Mouse (Mus musculus): ENCODE measurements around the gene Ubxn2a.
"Not testable (repeated sequence)": the region's sequence is repeated elsewhere in the genome, so short reads cannot be mapped to it uniquely, and the experiment has no call there.

The Ubxn2a gene

DNA sequence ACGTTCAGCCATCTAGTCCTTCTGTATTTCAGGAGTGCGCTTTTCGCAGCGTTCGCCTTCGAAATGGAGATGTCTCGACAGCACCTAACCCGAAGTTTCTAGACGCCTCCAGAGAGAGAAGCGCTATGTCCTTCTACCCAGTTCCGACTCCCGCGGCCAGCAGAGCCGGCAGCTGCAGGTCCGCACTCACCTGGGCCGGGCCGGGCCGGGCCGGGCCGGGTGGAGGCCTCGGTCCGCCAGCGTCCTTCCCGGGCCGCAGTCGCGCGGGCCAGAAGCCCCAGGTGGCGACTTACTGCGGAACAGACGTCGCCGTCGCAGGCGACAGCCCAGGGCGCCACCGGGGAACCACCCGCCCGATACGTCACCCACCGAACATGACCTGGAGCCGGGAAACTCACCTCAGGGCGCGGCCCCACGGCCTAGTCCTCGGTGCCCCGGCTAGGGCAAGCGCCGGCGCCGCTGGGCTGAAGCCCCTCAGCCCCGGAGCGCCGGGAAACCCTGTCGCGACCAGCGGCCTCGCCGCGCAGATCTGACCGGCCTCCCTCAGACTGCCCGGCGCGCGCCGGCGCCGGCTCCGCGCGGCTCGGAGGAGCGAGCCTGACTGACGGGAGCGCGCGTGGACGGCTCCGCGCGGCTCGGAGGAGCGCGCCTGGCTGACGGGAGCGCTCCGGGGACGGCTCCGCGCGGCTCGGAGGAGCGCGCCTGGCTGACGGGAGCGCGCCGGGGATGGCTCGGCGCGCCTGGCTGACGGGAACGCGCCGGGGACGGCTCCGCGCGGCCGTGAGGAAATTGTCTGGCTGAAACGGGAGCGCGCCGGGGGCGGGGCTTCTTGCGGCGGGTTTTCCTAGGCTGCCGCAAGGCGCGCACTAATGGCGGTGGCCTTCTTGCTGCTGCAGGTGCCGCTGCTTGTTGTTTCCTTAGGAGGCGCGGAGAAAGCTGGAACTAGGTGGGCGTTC is at the start of gene Ubxn2a:
Ubxn2a (minus strand) TSS at position 755 of the 956 bp plus-strand sequence.
- peak; percentile 98 for DNase-seq (ENCODE audit: low read depth)

DNA sequence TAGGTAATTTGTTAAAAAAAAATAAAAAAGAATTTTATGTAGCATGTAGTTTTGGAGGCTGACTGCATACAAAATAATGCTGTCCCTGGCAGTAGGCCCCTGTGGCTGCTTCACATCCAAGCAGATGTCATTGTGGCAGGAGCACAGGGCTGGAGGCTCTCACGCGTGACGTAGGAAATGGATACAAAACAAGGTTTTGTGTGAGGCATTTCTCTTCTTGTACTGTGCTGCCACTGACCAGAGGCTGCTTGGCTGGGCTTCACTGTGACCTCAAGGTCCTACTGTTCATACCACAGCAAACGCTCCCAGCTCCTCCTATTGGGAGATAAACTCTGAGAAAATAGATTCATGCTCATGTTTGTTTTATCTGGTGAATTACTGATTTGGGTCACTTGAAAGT is 45.7 kb upstream of the Ubxn2a start:
- no peak for DNase-seq (ENCODE audit: low read depth)

DNA sequence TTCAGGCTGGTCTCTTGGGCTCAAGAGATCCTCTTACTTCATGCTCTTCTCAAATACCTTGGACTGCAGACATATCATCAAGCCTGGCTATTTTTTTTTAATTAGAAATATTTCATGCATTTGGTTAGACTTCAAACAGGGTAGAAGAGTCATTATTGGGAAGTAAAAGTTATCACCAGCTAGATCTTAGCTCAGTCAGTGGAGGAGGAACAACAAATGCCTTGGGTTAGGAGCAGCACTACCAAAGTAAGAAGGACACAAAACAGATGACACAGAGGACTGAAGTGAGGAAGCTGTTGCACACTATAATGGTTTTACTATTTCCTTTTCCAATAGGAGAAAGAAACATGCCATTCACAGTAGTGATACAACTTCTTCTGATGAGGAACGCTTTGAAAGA is 44.8 kb upstream of the Ubxn2a start:
- DNase-seq (ENCODE audit: low read depth) = no peak

DNA sequence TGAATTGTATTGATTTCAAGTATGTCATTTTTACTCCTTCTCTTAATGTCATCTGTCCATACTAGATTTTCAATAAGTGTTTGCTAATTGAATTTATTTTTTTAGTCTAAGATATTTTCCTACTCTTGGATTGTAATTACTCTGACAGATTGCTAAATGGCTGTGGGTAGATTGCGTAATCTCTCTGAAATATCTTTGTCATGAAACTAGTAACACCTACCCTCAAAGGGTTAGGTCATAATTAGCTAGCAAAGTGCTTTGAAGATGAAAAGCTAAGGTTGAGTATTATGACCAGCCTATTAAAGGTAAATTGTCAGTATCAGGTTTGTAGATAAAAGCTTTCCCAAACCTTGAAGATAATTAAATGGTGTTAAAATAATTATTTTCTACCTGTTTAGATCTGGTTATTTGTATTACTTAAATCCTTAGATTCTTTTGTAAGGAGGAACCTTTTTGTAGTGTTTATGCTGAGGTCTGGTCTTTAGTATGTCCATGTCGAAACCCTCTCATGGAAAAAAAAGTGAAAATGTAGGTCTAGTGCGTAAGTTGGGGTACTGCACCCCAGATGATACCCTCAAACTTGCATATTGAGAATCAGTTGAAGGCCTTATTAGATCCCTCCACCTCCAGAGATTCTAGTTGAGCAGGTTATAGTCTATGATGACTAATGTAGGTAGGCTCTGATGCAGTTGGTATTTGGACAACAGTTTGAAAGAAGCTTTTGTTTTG is 23.5 kb upstream of the Ubxn2a start:
- no peak for DNase-seq (ENCODE audit: low read depth)

DNA sequence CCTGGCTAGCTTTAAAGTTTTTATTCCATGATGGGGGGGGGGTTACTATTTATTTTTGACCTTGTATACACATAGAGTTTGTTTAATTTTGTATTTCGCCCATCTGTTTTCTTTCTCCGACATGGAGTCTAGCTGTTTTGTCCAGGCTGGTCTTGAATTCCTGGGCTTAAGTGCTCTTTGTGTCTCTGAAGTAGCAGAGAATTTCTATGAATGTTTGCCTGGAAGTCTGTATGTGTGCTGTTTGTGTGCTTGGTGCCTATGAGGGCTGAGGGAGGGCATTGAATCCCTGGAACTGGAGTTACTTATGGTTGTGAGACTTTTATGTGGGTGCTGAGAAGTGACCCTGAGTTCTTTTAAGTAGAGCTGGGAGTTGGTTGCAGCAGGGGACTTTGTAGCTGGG is 20.7 kb upstream of the Ubxn2a start:
- no peak for DNase-seq (ENCODE audit: low read depth)

DNA sequence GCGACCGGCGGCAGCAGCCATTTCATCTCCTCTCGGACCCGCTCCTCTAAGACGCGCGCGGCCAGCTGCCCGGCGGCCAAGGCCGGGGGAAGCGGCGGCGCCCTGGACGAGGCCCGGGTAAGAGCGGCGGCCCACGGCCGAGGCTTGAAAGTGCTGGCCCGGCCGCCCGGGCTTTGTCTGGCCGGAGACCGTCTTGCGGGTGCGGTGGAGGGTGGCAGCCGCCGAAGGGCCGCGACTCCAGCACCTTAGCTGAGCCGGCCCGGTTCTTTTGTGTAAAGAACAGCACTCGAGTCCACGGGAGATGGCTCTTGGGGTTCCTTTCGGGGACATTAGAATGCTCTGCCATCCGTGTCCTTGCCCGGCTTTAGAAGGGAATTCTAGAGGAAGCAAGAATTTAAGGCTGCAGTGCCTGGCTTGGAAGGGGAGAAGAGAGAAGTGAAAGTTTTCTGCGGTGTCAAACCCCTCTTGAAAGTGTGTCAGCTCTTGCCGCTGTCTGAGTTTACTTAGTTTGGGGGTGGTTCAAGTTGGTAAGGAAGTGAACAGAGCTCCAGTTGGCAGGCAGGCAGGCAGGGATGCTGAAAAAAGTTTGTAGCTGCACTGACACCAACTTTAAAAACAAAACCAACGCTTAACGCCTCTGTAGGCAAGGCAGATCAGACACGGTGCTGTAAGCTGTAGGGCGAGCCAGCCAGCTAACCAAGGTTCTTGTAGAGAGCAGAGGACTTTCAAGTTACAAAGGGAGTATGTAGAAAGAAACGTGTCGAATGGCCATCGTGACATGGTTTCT is 10.5 kb upstream of the Ubxn2a start:
- DNase-seq (ENCODE audit: low read depth) = peak; percentile 83

DNA sequence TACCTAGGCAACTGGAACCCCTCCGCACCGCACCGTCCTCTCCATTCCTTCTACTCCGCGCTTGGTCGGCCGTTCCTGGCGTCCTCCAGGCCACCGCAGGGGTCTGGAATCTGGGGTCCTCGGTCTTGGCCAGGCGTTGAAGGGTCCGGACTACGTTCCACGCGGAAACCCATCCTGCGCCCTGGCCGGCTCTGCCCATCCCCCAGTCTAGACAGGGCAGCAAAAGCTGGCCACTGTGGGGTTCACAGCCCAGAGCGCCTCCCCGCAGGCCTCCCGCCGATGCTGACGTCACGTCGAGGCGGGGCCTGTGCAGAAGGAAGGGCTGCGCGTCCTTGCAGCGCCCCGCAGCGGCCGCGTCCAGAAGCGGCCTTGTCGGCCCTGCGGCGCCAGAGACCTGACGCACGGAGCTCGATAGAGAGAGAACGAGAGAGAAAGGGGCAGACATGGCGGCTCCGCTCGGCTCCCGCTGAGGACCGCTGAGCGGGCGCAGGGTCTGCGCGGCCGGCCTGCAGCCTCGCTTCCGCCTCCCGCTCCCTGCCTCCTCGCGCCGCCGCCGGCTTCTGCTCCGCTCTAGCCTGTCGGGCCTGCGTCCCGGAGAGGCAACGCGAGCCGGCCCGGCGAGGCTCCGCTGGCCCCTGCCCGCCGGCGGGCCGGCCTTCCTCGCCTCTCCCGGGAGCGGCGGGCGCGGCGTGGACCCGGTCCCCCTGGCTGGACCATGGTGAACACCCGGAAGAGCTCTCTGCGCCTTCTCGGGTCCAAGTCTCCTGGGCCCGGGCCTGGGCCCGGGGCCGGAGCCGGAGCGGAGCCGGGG is 9.7 kb upstream of the Ubxn2a start, which contains the start of gene Atad2b:
Atad2b (plus strand) TSS at position 360 of the 811 bp plus-strand sequence.
- peak; percentile 97 for DNase-seq (ENCODE audit: low read depth)

DNA sequence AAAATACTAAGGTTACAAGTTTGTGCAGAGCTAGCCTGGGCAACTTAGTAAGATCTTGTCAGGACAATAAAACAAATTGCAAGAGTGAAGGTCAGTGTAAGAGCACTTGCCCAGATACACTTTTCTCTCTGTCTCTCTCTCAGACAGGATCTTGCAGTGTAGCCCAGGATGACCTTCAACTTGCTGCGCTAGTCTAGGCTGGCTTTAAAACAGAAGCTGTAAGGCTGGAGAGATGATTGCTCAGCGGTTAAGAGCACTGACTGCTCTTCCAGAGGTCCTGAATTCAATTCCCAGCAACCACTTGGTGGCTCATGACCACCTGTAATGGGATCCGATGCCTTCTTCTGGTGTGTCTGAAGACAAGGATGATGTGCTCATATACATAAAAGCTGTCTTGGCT is 7.4 kb upstream of the Ubxn2a start:
- DNase-seq (ENCODE audit: low read depth) = no peak

DNA sequence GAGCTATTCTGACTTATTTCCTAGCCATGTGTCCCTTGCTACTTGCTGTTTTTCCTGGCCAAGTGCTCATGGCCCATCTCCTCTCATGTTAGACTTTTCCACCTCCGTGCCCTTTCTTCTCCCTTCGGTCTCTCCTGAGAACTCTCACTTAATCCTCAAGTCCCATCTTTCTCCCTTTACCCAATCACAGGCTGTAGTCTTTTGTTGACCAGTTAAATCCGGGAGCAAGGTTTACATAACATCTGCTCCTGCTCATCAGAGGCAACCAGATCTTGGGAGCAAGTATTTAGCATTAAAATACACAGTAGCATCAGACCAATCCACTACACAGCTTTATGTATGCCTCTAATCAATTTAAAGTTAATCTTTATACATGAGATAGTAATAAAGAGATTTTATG is 6.9 kb upstream of the Ubxn2a start:
- no peak for DNase-seq (ENCODE audit: low read depth)

DNA sequence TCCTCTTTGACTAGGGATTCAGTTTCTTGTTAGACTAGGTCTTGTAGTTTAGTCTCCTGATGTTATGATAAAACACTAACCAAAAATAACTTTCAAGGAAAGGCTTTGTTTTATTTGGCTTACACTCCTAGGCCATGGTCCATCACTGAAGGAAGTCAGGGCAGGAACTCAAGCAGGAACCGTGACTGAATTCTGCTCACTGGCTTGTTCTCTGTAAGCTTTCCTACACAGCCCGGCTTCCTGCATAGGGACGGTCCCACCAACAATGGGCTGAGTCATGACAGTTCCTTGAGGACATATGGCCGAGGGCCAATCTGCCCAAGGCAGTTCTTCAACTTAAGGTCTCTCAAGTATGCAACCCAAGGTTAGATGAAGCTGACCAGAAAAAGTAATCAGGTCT is 4.2 kb upstream of the Ubxn2a start:
- DNase-seq (ENCODE audit: low read depth) = no peak

DNA sequence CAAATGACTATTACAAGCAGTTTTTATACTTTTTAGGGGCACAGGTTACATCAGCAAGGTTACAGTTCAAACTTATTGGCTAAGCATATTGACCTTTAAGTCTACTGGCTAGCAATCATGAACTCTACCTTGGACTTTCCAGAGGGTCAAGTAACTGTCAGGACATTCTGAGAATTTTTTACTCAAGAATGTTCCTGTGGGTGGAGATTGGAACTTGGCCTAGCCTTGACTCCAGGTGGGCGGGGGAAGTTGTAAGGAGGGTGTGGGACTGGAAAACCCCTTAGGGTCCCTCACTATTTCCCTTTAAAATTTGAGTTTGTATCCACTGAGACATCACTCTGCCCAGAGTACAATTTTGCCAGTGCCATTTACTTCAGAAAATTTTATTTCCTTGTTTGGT is 3.0 kb upstream of the Ubxn2a start:
- not testable (repeated sequence) for DNase-seq (ENCODE audit: low read depth)

DNA sequence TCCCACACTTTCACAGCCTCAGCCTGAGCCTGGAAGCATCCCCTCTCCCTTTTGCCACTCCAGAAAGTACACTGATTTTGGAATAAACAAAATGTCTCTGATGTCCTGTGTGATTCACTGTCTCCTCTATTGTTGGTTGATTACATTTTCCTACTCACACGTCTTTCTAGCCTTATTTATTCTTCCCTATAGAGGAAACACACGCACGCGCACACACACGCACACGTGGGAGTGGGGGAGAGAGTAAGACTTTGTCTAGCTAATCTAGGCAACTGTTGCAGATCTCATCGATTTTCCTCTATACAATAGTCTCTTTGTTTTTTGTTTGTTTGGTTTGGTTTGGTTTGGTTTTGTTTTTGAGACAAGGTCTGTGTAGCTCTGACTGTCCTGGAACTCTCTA is 886 bp upstream of the Ubxn2a start:
- DNase-seq (ENCODE audit: low read depth) = no peak

DNA sequence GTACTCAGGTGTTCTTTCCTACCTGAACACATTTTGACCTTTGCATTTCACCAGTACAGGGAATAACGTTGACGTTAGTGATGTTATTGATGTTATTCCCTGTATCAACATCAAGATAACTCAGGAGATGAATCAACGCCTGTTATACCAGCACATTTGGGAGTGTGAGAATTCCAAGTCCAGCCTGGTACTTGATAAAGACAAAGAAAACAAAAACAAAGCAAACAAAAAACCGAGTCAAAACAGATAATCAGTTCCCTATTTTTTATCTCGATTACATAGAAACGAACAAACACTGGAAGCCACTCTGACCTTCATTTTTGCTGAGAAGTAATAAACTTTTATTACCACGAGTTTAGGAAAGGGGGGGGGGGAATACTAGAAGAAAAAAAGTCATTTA is 1.0 kb downstream of the Ubxn2a start:
- DNase-seq (ENCODE audit: low read depth) = peak; percentile 35

DNA sequence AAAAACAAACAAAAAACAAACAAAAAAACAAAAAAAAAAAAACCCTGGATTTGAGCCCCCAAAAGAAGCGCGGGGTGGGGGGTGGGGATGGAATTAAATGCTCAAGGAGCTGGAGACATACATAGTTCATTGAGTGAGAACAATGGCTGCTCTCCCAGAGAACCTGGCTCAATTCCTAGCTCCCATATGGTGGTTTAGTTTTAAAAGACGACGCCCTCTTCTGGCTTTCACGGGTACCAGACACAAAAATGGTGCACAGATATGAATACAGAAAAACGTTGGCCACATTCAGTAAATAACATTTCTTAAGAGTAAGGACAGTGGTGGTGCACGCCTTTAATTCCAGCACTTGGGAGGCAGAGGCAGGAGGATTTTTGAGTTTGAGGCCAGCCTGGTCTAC is 1.6 kb downstream of the Ubxn2a start:
- peak; percentile 46 for DNase-seq (ENCODE audit: low read depth)

DNA sequence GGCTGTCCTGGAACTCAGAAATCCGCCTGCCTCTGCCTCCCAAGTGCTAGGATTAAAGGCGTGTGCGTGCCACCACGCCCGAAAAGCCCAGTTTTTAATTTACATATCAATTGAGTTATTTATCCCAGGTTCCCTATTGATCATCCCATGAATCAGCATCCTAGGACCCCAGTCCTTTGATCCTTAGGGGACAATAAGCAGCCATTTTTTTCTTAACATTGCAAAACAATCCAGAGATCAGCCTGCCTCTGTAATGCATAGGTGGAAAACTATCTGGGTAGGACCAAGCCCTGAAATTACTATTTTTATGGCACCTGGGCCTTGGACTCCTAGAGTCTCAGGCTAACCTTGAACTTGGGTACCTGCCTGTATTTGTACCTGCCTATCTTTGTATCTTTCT is 9.5 kb downstream of the Ubxn2a start:
- DNase-seq (ENCODE audit: low read depth) = no peak

DNA sequence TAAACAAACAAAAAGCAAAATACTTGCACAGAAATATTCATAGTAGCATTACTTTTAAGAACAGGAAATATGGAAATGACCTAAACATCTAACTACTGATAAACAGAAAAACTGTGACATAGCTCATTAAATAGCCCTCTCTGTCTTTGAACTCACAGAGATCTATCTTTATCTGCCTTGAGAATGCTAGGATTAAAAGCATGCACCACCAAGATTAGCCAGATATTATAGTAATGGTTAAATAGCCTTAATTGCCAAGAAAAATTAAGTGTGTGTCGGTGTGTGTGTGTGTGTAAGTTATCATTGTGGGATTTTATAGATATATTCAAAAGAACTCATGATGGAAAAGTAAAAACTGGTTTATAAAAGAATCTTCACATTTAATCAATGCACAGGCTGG is 17.6 kb downstream of the Ubxn2a start:
- DNase-seq (ENCODE audit: low read depth) = no peak

DNA sequence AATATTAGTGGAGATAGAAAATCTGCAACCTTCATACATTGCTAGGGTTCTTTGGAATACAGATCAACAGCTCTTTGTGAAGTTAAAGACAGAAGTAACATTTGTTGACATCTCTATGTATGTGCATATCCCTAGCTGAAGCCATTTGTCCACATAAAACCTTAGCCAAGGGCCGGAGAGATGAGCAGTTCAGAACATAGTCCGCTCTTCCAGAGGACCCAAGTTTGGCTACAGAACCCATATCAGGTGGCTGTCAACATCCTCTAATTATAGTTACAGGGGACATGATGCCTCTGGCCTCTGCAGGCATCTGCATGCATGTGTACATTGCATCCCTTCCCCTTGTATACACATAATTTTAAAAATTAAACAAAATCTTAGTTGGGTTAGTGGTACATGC is 18.3 kb downstream of the Ubxn2a start:
- no peak for DNase-seq (ENCODE audit: low read depth)

DNA sequence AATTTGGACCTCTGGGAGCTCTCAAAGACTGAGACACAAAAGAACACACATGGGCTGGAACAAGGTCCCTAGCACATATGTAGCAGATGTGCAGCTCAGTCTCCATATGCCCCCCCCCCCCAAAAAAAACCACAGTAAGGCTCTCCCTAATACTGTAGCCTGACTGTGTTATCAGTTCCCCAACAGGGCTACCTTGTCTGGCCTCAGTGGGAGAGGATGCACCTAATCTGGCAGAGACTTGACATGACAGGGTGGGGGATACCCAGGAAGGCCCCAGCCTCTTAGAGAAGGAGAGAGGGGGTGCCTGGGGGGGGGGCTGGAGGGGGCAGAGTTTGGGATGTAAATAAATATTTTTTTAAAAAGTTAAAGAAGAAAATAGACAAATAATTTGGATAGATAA is 18.8 kb downstream of the Ubxn2a start:
- DNase-seq (ENCODE audit: low read depth) = no peak

DNA sequence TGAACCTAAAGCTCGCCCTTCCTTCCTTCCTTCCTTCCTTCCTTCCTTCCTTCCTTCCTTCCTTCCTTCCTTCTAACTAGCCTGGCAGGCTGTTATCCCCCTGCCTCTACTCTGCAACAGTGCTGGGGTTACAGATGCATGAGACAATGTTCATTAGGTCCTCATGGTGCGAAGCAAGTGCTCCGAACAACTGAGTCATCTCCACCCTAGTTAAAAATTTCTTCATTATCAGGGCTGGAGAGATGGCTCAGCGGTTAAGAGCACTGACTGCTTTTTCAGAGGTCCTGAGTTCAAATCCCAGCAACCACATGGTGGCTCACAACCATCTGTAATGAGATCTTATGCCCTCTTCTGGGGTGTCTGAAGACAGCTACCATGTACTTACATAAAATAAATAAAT is 20.9 kb downstream of the Ubxn2a start:
- DNase-seq (ENCODE audit: low read depth) = not testable (repeated sequence)

DNA sequence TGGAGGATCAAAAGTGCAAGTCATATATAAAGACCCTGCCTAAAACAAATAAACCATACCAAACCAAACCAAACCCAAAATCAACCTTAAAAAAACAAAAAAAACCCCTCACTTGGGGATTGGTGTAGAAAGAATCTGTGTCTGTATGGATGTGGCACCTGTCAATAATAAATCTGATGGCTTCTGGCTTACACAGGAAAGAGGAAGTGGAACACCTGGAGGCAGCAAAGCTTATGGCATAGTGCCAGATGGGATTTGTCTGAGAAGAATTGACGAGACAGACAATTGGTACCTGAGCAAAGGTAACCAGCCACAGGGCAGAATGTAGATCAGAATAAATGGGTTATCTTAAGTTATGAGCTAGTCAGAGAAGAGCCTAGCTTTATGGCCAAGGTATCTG is 22.4 kb downstream of the Ubxn2a start:
- no peak for DNase-seq (ENCODE audit: low read depth)

DNA sequence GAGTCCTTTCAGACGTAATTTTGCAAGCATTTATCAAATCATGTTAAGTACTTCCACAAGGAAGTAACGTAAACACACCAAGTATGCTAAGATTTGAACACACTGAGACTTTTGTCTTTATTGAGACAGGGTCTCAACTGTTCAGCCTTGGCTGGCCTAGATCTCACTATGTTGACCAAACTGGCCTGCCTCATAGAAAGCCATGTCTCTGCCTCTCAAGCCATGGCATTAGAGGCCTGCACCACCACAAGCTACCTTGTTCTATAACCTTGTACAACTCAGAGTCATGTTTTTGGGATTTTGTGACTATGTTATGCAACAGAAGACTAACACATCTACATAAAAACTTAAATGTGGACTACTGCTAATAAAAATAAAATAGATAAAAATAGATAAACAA is 25.4 kb downstream of the Ubxn2a start:
- DNase-seq (ENCODE audit: low read depth) = no peak

DNA sequence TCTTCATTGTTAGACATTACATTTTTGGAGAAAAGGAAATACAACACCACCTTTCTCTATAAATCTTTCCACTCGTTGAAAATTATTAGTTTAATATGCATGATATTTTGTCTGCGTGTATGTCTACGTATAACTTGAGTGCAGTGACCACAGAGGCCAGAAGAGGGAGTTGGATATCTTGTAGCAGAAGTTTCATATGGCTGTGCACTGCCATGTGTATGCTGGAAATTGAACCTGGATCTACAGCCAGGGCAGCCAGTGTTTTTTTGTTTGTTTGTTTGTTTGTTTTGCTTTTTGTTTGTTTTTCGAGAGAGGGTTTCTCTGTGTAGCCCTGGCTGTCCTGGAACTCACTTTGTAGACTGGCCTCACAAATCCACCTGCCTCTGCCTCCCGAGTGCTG is 28.5 kb downstream of the Ubxn2a start:
- DNase-seq (ENCODE audit: low read depth) = peak; percentile 26
